Mouse (Mus musculus): ENCODE results near the gene Rapgef5. TPM values are rescaled to one million over a fixed set of nuclear protein-coding genes. Genes with fewer than 3 reads are reported as not detected.

Gene Rapgef5
- total RNA-seq (2012; rRNA removed) (not detected in 2 replicates), polyA plus RNA-seq (2012; ENCODE audit: insufficient read depth in 1 of 2, insufficient read length in 2 of 2, low read depth in 1 of 2, low replicate concordance in 2 of 2, missing spikeins in 1 of 2) (not detected)

DNA sequence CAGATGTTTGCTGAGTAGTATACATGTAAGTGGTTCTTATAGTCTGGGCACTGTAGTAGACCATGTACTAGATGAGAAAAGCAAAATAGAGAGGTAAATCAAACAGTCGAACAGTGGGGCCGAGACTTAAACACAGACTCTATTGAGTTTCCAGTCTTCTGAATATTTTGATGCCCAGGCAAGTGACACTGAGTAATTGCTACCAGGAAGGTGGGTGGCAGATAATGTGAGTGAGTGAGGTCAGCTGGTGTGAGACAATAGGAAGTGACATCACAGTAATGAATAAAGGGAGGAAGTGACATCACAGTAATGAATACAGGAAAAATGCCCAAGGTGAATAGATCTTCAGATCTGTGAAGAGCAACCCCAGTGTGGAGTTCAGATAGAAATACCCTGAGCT, at the start of gene Rapgef5:
Rapgef5 (plus strand) TSS at position 301 of the 400 bp plus-strand sequence.
- Histone ChIP-seq H3K79me2 (ENCODE audit: control insufficient read depth, insufficient read depth, low read length, poor library complexity) (no peaks in the 10 kb centered on the region), H3K36me3 (ENCODE audit: control insufficient read depth in 1 of 2, insufficient read depth in 2 of 2, low read length in 2 of 2) (no peaks in the 10 kb centered on the region), H3K9me3 (replicated peaks; ENCODE audit: insufficient read depth, low read length) (no peaks in the 10 kb centered on the region; the same call in 1 of the 2 replicates), H3K27ac (ENCODE audit: control insufficient read depth, low read depth, low read length) (no peak within 1 kb of the TSS), H3K4me1 (ENCODE audit: control insufficient read depth in 1 of 2, insufficient read depth in 2 of 2, low read length in 2 of 2) (no peaks in the 10 kb centered on the region), H3K9ac (ENCODE audit: control insufficient read depth, low read depth, low read length, poor library complexity, severe bottlenecking) (no peak within 1 kb of the TSS), H3K27me3 (ENCODE audit: control insufficient read depth in 1 of 2, insufficient read depth in 2 of 2, low read length in 2 of 2) (no peaks in the 10 kb centered on the region), H3K4me3 (ENCODE audit: control insufficient read depth in 1 of 2, insufficient read depth in 1 of 2, low read depth in 2 of 2, low read length in 2 of 2) (no peak within 1 kb of the TSS)
- DNase-seq (ENCODE audit: low read depth, low spot score), result no peak
- no peak for TF ChIP-seq MYC (IDR thresholded peaks at IDR 0.05; ENCODE audit: low read depth, low read length)
- TF ChIP-seq ZMIZ1 (IDR thresholded peaks at IDR 0.05; ENCODE audit: low read depth, low read length), result no peak
- no peak for TF ChIP-seq EP300 (IDR thresholded peaks at IDR 0.05; ENCODE audit: low read depth in 1 of 2, low read length in 2 of 2)
- no peak for TF ChIP-seq CTCF (IDR thresholded peaks at IDR 0.05 in 2 of 3, conservative IDR thresholded peaks at IDR 0.05 in 1 of 3; ENCODE audit: control insufficient read depth in 1 of 3, insufficient read depth in 1 of 3, low read depth in 2 of 3, low read length in 3 of 3, poor library complexity in 1 of 3, severe bottlenecking in 1 of 3)
- TF ChIP-seq TAL1 (IDR thresholded peaks at IDR 0.05; ENCODE audit: low read length), result no peak
- no peak for TF ChIP-seq GATA1 (IDR thresholded peaks at IDR 0.05; ENCODE audit: low read depth, low read length)
- TF ChIP-seq RAD21 (IDR thresholded peaks at IDR 0.05; ENCODE audit: low read depth, low read length), result no peak
- TF ChIP-seq ZKSCAN1 (IDR thresholded peaks at IDR 0.05; ENCODE audit: low read depth, low read length), result no peak
- TF ChIP-seq POLR2AphosphoS2 (IDR thresholded peaks at IDR 0.05; ENCODE audit: low read length), result no peak
- no peak for TF ChIP-seq POLR2A (IDR thresholded peaks at IDR 0.05; ENCODE audit: control insufficient read depth in 1 of 2, insufficient read depth in 1 of 2, low read depth in 1 of 2, low read length in 2 of 2, poor library complexity in 1 of 2)
- no peak for TF ChIP-seq NRF1 (IDR thresholded peaks at IDR 0.05; ENCODE audit: insufficient read depth, low read depth, low read length, poor library complexity, severe bottlenecking)
- no peak for TF ChIP-seq SMC3 (IDR thresholded peaks at IDR 0.05; ENCODE audit: low read depth, low read length)
- no peak for TF ChIP-seq TCF12 (IDR thresholded peaks at IDR 0.05; ENCODE audit: low read depth, low read length)

DNA sequence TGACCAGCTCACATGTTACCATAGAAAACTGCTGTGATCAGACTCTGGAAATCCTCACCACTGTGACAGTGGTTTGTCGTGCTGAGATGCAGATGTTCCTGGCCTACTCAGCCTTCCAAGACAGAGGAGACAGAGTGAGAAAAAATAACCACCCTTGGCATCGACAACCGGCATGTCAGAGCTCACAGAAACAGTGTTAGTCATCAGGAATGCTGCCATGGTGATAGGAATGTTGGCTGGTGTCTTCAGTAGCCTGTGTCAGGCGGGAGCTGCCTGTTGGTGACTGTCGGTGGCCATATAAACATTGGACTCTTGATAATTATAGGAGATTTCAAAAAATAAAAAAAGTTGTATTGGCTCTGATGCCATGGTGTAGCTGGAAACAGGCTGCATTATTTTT, 48.0 kb upstream of the Rapgef5 start:
- no peaks in the 10 kb centered on the region; the same call in 1 of the 2 replicates for H3K9me3 ChIP-seq (replicated peaks; ENCODE audit: insufficient read depth, low read length)
- no peaks in the 10 kb centered on the region for H3K27me3 ChIP-seq (ENCODE audit: control insufficient read depth in 1 of 2, insufficient read depth in 2 of 2, low read length in 2 of 2)
- no peak overlapping the region for H3K4me3 ChIP-seq (ENCODE audit: control insufficient read depth in 1 of 2, insufficient read depth in 1 of 2, low read depth in 2 of 2, low read length in 2 of 2)
- no peak for TF ChIP-seq USF2 (IDR thresholded peaks at IDR 0.05; ENCODE audit: borderline replicate concordance in 1 of 2, insufficient read depth in 1 of 2, low read depth in 1 of 2, low read length in 2 of 2)
- TF ChIP-seq ZNF384 (IDR thresholded peaks at IDR 0.05; ENCODE audit: low read depth, low read length), result no peak
- TF ChIP-seq ETS1 (IDR thresholded peaks at IDR 0.05; ENCODE audit: low read depth, low read length), result no peak
- TF ChIP-seq MYC (IDR thresholded peaks at IDR 0.05; ENCODE audit: low read depth, low read length), result no peak
- no peak for TF ChIP-seq TAL1 (IDR thresholded peaks at IDR 0.05; ENCODE audit: low read length)
- TF ChIP-seq GATA1 (IDR thresholded peaks at IDR 0.05; ENCODE audit: low read depth, low read length), result no peak
- DNase-seq (ENCODE audit: low read depth, low spot score), result no peak
- H3K9ac ChIP-seq (ENCODE audit: control insufficient read depth, low read depth, low read length, poor library complexity, severe bottlenecking), result no peak overlapping the region
- no peaks in the 10 kb centered on the region for H3K36me3 ChIP-seq (ENCODE audit: control insufficient read depth in 1 of 2, insufficient read depth in 2 of 2, low read length in 2 of 2)
- H3K27ac ChIP-seq (ENCODE audit: control insufficient read depth, low read depth, low read length), result no peak overlapping the region
- H3K4me1 ChIP-seq (ENCODE audit: control insufficient read depth in 1 of 2, insufficient read depth in 2 of 2, low read length in 2 of 2), result no peaks in the 10 kb centered on the region
- H3K79me2 ChIP-seq (ENCODE audit: control insufficient read depth, insufficient read depth, low read length, poor library complexity), result no peaks in the 10 kb centered on the region

All from MEL (cell line).